Mouse (Mus musculus) C2C12 (cell line): ENCODE measurements around the gene Myh6.

ENCODE experiments used
- CEBPB ChIP-seq: IDR thresholded peaks from one replicate; pipeline ENCODE4 v1.6.1; 2011; ENCODE audit warnings: low read depth, mild to moderate bottlenecking, control low read depth, moderate library complexity
- CTCF ChIP-seq: IDR thresholded peaks from one replicate; pipeline ENCODE4 v1.5.1; 2011; ENCODE audit not compliant: control insufficient read depth, insufficient read depth, insufficient read length
- FOSL1 ChIP-seq: IDR thresholded peaks from one replicate; pipeline ENCODE4 v1.8.0; 2011; ENCODE audit warnings: mild to moderate bottlenecking, low read length; ENCODE audit not compliant: poor library complexity, insufficient read depth, severe bottlenecking
- MAX ChIP-seq: IDR thresholded peaks from one replicate; pipeline ENCODE4 v1.6.1; 2011; ENCODE audit warnings: mild to moderate bottlenecking, control low read depth
- MYOG ChIP-seq: IDR thresholded peaks from one replicate; pipeline ENCODE4 v1.6.1; 2011; ENCODE audit not compliant: control insufficient read depth, insufficient read length; ENCODE audit errors: extremely low read depth
- USF1 ChIP-seq: IDR thresholded peaks from one replicate; pipeline ENCODE4 v1.6.1; 2011; ENCODE audit warnings: low read depth, mild to moderate bottlenecking, control low read depth, moderate library complexity

DNA sequence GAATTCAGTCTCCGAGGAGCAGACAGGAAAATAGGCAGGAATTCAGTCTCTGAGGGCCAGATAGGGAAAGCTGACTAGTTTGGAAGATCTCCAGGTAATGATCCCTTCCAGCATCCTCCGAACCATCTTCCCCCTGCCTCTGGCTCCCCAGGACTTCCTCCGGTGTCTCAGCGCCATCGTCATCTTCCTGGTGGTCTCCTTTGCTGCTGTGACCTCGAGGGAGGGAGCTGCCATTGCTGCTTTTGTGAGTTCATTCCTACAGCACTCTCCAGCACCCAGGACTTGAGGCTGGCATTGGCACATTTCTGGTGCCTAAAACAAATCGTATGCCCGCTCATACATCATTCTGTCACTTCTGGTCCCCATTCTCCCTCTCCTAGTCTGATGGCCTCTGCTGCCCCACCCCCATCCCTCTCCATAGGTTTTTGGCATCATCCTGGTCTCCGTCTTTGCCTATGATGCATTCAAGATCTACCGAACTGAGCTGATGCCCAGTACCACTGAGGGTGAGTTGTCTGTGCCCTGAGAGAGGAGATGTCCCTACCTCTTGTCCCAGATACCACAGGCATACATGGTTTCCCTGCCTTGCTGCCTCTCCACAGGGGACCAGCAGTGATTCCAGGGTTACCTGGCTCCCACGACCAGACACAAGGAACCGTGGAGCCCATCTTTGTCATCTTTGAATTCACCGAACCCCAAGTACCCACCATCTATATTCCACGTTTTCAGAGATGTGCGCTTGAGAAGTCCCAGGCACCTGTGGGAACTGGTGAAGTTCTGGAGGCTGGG lies 28.1 kb downstream of the Myh6 start:
- TF ChIP-seq CTCF: no peak
- no peak for TF ChIP-seq USF1
- no peak for TF ChIP-seq MAX
- TF ChIP-seq CEBPB: no peak
- no peak for TF ChIP-seq MYOG
- no peak for TF ChIP-seq FOSL1
